Mouse (Mus musculus): ENCODE data around the gene Ngef. TPM values are rescaled to one million over a fixed set of nuclear protein-coding genes. Genes with fewer than 3 reads are reported as not detected.
A peak's percentile ranks its signal among the peaks of the same experiment; 100 is the strongest.

Ngef gene
- total RNA-seq, 2 experiments from 2014 or later = 0.82 to 1.3 TPM

DNA sequence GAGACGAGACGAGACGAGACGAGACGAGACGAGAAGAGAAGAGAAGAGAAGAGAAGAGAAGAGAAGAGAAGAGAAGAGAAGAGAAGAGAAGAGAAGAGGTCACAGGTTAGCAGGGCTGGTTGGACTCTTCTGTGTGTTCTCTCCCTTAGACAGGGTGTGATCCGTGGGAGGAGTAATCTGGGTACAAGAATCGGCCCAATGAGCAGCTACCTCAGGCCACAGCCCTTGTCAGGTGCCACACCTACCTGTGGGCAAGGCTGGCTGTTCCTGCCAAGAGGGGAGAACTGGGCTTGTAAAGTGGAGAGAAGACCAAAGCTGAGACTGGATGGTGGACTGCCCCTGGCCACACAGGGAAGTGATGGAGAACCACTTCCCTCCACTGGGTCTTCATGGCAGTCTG is 7.9 kb downstream of the Ngef start:
- no peak for DNase-seq

GRCm38 (mm10) chr1:87562967-87563366 is 10.7 kb downstream of the Ngef start:
- no peak for DNase-seq

GRCm38 (mm10) chr1:87553586-87553985 is 20.1 kb downstream of the Ngef start:
- DNase-seq = no peak

DNA sequence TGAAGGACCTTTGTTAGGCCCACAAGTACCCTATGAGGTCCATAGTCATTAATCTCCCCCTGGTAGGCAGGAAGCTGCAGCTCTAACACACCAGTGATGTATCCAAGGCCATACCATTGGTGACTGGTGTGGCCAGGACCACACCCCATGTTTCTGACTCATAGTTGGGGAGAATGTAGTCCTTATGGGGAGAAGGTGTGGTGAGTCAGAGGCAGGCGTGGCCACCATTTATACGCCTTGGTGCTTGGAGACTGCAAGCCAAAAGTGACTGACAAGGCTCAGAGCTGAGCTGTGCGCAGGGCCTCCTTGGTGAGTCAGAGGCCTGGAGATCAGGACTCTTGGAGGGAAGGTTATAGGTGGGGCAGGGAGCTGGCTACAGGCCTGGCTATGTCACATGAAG is 22.7 kb downstream of the Ngef start:
- DNase-seq = no peak

- DNase-seq = peak; percentile 33
Measured at GRCm38 (mm10) chr1:87541614-87542013, 32.1 kb downstream of the Ngef start.

- DNase-seq = no peak
Measured at GRCm38 (mm10) chr1:87537008-87537407, 36.7 kb downstream of the Ngef start.

DNA sequence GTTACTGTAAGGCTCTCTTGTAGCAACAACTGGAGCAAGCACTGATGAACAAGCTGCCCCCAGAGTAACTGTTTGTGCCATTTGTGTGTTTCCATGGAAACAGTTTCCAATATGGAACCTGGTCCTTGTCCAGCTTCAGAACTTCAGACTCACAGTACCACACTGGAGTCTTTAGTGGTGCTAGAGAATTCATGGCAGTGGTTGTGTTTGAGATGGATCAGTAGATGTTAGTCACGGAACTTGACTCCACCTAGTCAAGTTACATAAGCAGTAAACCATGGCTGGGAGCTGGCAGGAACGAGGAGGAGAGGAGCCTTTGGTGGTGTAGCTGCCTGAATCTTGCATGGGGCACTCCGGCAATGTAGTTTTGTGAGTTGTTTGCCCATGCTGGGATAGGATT is 39.6 kb downstream of the Ngef start:
- no peak for DNase-seq

DNA sequence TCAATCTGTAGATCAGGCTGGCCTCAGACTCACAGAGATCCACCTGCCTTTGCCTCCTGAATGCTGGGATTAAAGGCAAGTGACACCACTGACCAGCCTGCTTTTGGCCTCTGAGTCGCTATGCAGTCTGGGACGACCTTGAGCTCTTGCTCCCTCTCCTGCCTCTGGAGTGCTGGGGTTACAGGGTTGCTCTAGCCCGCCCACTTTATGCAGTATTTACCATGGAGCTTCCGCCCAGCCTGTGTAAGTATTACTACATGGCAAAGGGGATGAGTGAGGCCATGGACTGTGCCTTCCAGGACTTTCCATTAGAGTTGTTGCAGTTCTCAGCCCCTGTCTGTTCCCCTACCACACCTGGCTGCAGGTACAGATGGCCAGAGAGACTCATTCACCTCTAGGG is 41.3 kb downstream of the Ngef start:
- DNase-seq = no peak

- no peak for DNase-seq
Measured at GRCm38 (mm10) chr1:87527191-87527590, 46.5 kb downstream of the Ngef start.

DNA sequence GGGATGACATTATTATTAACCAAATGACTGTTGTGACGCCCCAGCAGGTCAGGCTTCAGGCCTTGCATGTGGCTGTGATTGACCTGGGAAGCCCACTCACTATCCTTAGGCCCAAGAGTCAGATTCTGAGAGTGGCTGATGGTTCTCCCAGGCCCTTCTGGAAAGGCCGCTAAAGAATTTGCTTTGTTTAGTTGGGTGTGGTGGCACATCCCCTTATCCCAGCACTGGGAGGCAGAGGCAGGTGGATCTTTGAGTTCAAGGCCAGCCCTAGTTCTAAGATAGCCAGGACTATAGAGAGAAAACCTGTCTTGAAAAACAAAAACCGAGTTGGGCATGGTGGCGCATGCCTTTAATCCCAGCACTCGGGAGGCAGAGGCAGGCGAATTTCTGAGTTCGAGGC is 48.6 kb downstream of the Ngef start:
- no peak for DNase-seq

DNA sequence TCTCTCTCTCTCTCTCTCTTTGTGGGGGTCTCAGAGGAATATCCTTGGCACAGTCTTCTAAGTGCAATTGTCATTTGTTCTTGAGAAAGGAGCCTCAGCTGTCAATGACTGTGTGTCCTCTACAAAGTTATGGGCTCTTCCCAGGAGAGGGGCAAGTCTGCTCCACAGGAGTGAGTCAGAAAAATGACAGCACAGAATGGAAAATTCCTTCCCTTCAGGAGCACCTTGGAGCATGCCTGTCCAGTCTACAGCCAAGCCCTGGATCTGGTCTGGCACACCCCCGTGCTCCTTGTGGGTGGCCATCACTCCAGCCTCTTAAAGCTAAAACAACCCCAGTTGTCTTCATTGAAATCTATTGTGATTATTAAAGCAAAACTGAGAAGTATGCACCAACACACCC is 52.1 kb downstream of the Ngef start:
- DNase-seq = no peak

DNA sequence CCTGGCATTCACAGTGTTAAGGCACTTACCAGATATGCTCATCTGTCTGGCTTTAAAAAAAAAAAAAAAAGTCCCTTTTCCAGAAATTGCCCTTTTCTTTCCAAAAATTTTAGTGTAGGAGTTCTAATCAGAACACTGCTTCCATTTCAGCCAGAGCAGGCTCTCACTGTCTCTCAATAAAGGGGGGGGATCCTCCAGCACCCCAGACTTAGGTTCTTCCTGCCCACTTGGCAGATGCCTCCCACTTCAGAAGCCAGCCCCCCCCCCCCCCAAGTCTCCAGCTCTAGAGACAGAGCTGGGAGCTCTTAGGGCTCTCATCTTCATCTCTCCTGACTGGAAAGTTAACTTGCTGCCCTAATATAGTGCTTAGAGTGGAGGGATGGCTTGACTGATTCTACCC is 53.2 kb downstream of the Ngef start:
- no peak for DNase-seq

DNA sequence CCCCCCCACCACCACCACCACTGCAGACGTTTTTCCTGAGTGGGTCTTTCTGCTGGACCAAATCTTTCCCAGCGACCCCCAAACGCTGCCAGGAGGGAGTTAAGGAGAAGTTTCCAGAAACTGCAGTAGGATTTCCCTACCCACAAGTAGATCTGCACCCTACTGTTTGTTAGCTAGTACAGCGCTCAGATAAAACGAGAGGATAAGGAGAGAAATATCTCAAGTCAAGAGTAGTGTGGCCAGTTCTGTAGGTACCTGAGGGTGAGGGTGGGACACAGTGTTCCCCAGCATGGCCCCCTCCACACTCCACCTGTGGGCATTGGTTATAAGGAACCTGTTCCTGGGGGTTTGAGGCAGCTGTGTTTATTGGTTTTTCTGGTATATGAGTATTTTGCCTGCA is 62.8 kb downstream of the Ngef start:
- DNase-seq = no peak

DNA sequence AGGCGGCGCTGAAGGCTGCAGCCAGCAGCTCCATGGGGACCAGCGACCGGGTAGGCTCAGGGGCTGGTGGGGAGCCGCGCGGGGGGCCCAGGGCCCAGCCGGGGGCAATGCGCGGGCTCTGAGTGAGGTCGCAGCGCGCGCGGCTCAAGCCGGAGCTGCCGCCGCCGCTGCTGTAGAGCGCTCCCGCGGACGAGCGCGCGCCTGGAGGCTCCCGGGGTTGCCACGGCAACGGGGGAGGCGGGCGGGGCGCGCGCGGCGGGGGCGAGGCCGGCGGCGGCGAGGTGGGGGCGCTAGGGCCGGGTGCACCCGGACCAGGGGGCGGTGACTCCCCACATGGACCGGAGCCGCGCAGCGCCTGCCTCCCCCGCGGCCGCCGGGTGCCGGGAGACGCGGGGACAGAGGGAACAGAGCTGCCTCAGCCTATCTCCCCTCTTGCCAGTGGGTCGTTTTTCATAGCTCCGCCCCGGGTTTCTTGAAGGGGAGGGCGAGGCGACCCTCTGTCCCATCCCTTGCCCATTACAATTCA is 63.4 kb downstream of the Ngef start:
- peak; percentile 54 for DNase-seq

DNA sequence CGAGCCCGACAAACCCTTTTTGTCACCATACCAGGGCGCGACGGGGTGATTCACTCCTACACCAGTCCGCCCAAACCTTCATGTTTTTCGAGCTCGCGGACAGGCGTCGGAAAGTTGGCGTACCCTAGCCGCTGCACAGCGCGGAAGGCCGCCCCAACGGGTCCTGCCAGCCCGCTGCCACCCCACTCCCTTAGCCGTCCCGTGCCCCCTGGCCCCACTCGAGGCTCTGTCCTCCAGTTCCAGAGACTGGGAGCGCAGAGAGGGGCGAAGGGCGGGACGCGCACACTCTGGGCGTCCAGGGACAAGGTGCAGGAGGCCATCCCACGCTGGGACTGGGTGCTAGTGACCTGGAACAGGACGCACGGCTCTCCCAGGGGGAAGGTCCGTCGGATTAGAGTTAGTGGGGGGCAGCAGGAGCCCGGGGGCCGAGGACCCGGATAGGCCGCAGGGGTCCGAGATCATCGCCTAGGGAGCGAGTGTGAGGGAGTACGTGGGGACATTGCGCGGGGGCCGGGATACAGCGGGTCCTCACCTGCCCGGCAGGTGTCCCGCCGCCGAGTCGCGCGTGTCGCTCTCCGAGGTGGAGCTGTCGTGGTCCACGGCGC is 64.0 kb downstream of the Ngef start, which contains the start of gene Neu2:
Neu2 (plus strand) TSS at position 329 of the 605 bp plus-strand sequence.
- DNase-seq = peak; percentile 24

DNA sequence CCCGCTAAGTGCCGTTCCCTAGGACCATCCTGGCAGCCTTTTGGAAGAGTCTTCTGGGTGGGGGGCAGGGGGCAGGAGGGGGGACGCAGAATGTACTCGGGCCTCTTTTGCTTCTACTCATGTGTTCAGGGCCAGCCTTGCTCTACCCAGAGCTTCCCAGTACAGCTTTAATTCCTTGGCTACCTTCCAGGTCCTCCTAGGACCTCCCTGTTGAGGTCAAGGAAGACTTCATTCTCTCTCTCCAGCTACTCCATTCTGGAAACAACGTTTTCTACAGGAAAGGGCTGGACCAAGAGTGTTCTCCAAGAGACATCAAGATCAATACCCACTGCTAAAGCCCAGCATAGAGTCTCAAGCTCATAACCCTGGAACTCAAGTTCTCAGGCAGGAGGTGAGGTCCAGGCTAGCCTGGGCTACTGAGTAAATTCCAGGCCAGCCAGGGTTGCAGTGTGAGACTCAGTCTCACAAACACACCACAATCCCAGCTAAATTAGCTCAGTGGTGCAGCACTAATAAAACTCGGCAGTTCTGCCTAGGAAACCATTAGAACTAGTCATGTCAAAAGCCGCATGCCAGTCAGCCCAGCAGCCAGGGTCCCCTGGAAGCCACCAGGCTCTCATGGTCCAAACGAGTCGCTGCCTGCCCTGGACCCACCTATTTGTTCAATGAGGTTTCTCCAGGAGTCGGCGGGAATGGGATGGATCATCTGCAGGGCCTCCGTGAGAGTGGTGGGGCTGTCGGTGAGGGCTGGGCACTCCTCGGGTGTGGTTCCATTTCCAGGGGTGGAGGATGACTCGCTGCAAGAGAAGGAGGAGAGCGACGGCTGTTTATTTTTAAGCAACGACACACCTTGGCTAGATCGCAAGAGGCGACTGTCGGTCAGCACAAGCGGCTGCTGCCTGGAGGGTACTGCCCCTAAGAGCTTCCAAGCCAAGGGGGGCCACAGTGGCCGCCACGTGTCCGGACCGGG is 64.8 kb downstream of the Ngef start:
- no peak for DNase-seq

- no peak for DNase-seq
Measured at GRCm38 (mm10) chr1:87507857-87508256, 65.8 kb downstream of the Ngef start.

DNA sequence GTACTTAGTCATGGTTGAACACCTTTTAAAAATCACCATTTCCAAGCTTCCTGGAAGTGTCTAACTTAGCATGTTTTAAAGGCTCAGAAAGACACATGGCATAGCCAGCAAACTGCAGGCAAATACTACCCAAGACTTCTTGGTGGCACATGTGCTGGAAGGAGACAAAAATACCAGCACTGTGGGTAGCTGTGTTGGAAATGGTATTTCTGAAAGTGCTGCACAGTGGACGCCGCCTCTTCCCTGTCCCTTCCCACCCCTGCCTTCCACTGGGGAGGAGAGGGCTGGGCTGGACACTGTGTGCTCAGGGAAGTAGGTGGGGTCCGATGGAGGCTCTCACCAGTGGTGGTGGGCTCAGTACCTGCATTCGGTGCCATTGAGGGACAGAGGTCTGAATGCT is 68.1 kb downstream of the Ngef start:
- DNase-seq = no peak

GRCm38 (mm10) chr1:87493542-87493941 is 80.1 kb downstream of the Ngef start:
- no peak for DNase-seq

DNA sequence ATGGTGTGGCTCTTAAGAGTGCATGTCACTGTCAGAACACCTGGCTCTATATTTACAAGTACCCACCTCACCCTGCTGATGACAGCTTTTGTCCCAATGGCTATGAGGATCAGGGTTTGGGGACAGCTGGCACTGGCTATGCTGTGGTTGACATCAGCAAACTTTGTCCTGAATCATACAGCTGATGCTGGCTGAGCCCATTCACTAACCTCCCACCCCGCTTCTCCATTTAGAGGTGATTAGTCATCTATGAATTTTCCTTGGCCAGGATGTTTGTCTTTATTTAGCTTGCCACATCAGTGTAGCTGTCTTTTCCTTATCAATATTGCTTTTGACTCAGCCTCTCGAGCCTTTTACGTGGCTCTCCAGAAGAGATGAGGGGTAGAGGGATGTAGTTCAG is 81.4 kb downstream of the Ngef start:
- DNase-seq = no peak

GRCm38 (mm10) chr1:87486386-87486785 is 87.3 kb downstream of the Ngef start:
- DNase-seq = peak; percentile 35

- DNase-seq = no peak
Measured at GRCm38 (mm10) chr1:87482546-87482945, 91.1 kb downstream of the Ngef start.
